Mouse (Mus musculus): ENCODE measurements around the gene Olfr1153. TPM values are rescaled to one million over a fixed set of nuclear protein-coding genes. Genes with fewer than 3 reads are reported as not detected.

The Olfr1153 gene
- polyA plus RNA-seq (2015; fragmentation: Nextera tagmentation; extraction: Ambion mirVana) = not detected in 2 replicates

- no peak for ATAC-seq (ENCODE audit: insufficient number of reproducible peaks, low FRiP score, low TSS enrichment, low read depth)
- no peaks in the 10 kb centered on the region for H3K4me1 ChIP-seq
- 63% methylated on average over 1 of the region's 1 CpGs for WGBS
- H3K4me2 ChIP-seq = no peak within 1 kb of the TSS
- H3K9ac ChIP-seq = no peak within 1 kb of the TSS
- H3K9me3 ChIP-seq = no peaks in the 10 kb centered on the region
- no peak within 1 kb of the TSS for H3K4me3 ChIP-seq
- H3K36me3 ChIP-seq = no peaks in the 10 kb centered on the region
- no peak within 1 kb of the TSS for H3K27ac ChIP-seq
- H3K27me3 ChIP-seq = no peaks in the 10 kb centered on the region
Observed at GRCm38 (mm10) chr2:87894662-87895061, at the start of gene Olfr1153. Olfr1153 (plus strand) TSS chr2:87894962.

DNA sequence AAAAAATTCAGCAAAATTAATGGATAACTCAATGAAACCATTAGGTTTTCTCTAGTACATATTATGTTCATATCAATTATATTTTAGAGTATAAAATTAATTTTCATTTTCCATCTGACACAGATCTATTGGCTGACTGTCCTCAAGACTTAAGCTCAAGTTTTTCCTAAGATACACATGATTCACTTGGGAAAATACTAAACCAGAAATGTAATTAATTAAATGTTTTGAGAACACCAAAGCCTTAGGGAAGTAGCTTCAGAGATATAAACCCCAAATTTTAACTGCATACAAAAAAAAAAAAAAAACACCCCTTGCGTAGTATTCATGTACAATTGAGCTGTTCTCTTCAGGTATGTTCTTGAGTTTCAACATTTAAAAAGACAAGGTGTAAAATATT, 39.2 kb upstream of the Olfr1153 start, which contains the start of gene Olfr1151:
Gene Olfr1151, plus strand, starts transcription at position 301 of the 400 bp plus-strand sequence.
- 90% methylated on average over 1 of the region's 1 CpGs for WGBS
- H3K4me1 ChIP-seq = no peaks in the 10 kb centered on the region
- H3K27me3 ChIP-seq = no peaks in the 10 kb centered on the region
- no peak for ATAC-seq (ENCODE audit: insufficient number of reproducible peaks, low FRiP score, low TSS enrichment, low read depth)
- no peak within 1 kb of the TSS for H3K4me2 ChIP-seq
- no peaks in the 10 kb centered on the region for H3K36me3 ChIP-seq
- no peak within 1 kb of the TSS for H3K27ac ChIP-seq
- no peaks in the 10 kb centered on the region for H3K9me3 ChIP-seq
- H3K9ac ChIP-seq = no peak within 1 kb of the TSS
- no peak within 1 kb of the TSS for H3K4me3 ChIP-seq

DNA sequence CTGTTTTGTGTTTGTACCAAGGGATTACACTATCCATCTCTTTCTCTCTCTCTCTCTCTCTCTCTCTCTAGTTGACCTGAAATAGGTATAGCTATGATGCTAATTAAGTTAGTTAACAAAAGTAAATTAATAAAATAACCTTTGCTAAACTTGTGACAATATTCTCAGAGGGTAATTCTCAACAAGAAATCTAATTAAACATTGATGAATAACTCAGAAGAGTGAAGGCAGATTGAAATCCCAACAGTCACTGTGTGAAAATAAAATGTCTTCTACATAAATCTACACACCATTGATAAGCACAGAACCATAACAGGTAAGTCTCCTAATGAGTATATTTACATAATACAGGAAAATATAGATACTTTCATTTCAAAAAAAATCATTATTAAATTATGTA, 28.6 kb upstream of the Olfr1153 start, which contains the start of gene Olfr1152:
Gene Olfr1152, plus strand, starts transcription at position 301 of the 400 bp plus-strand sequence.
- no peaks in the 10 kb centered on the region for H3K4me1 ChIP-seq
- H3K9me3 ChIP-seq = no peaks in the 10 kb centered on the region
- no peaks in the 10 kb centered on the region for H3K36me3 ChIP-seq
- ATAC-seq (ENCODE audit: insufficient number of reproducible peaks, low FRiP score, low TSS enrichment, low read depth) = no peak
- no peak within 1 kb of the TSS for H3K4me3 ChIP-seq
- no peak within 1 kb of the TSS for H3K4me2 ChIP-seq
- H3K27me3 ChIP-seq = no peaks in the 10 kb centered on the region
- no peak within 1 kb of the TSS for H3K9ac ChIP-seq
- no peak within 1 kb of the TSS for H3K27ac ChIP-seq

DNA sequence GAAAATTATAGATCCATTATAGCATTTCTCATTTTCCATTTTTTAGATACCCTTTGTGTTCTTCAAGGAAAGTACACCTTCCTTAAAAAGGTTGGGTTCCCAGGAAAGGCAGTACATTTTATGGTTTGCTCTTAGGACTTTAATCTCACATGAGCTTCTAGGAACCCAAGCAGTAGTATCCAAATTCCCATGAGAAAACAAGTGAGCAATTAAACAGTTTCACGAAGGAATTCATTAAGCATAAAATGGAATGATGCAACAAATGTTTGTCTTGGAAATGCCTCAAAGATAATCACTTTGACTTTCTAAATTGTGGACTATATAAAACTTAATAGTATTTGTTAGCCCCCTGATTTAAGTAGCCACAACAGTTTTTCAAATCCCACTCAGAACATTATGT, 10.3 kb downstream of the Olfr1153 start, which contains the start of gene Olfr1154:
Gene Olfr1154, minus strand, starts transcription at position 101 of the 400 bp plus-strand sequence.
- no peak for ATAC-seq (ENCODE audit: insufficient number of reproducible peaks, low FRiP score, low TSS enrichment, low read depth)
- Histone ChIP-seq H3K9ac (no peak within 1 kb of the TSS), H3K9me3 (no peaks in the 10 kb centered on the region), H3K4me1 (no peaks in the 10 kb centered on the region), H3K27me3 (no peaks in the 10 kb centered on the region), H3K4me3 (no peak within 1 kb of the TSS), H3K27ac (no peak within 1 kb of the TSS), H3K36me3 (no peaks in the 10 kb centered on the region), H3K4me2 (no peak within 1 kb of the TSS)
- WGBS = 83% methylated on average over 1 of the region's 1 CpGs

DNA sequence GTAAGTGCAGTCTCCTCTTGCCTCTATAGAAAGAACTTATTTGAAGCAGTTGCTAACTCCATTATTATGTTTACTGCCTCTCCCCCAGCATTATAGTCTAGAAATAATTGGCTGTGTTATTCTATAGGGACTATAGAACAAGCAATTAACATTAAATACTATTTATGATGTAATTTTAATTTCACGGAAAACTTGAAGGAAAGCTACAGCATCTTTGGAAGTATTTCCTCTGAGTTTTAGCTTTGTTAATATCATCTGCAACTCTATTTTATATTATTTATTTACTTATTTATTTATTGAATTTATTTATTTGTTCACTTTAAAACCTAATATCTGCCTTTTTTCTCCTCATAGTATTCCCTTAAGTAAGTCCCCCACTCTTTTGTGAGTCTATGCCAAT, 50.3 kb downstream of the Olfr1153 start, which contains the start of gene Olfr1155:
Gene Olfr1155, minus strand, starts transcription at position 101 of the 400 bp plus-strand sequence.
- H3K4me1 ChIP-seq = no peaks in the 10 kb centered on the region
- no peaks in the 10 kb centered on the region for H3K9me3 ChIP-seq
- WGBS = 94% methylated on average over 1 of the region's 1 CpGs
- ATAC-seq (ENCODE audit: insufficient number of reproducible peaks, low FRiP score, low TSS enrichment, low read depth) = no peak
- H3K27me3 ChIP-seq = no peaks in the 10 kb centered on the region
- H3K27ac ChIP-seq = no peak within 1 kb of the TSS
- H3K36me3 ChIP-seq = no peaks in the 10 kb centered on the region
- H3K9ac ChIP-seq = no peak within 1 kb of the TSS
- no peak within 1 kb of the TSS for H3K4me2 ChIP-seq
- no peak within 1 kb of the TSS for H3K4me3 ChIP-seq

Other genes with a start within 250 kb of the Olfr1153 start
- gene Olfr1133, start 247.6 kb upstream of the Olfr1153 start, polyA plus RNA-seq (2015; fragmentation: Nextera tagmentation; extraction: Ambion mirVana) = not detected in 2 replicates
- gene Olfr1134, start 236.5 kb upstream of the Olfr1153 start, polyA plus RNA-seq (2015; fragmentation: Nextera tagmentation; extraction: Ambion mirVana) = not detected in 2 replicates
- not detected in 2 replicates for gene Olfr1135, start 221.3 kb upstream of the Olfr1153 start, polyA plus RNA-seq (2015; fragmentation: Nextera tagmentation; extraction: Ambion mirVana)
- gene Olfr1136, start 201.0 kb upstream of the Olfr1153 start, polyA plus RNA-seq (2015; fragmentation: Nextera tagmentation; extraction: Ambion mirVana) = not detected in 2 replicates
- not detected in 2 replicates for gene Olfr1137, start 181.8 kb upstream of the Olfr1153 start, polyA plus RNA-seq (2015; fragmentation: Nextera tagmentation; extraction: Ambion mirVana)
- not detected in 2 replicates for gene Olfr1138, start 155.0 kb upstream of the Olfr1153 start, polyA plus RNA-seq (2015; fragmentation: Nextera tagmentation; extraction: Ambion mirVana)
- gene Olfr1140, start 151.2 kb upstream of the Olfr1153 start, polyA plus RNA-seq (2015; fragmentation: Nextera tagmentation; extraction: Ambion mirVana) = not detected in 2 replicates
- not detected in 2 replicates for gene Olfr1141, start 141.0 kb upstream of the Olfr1153 start, polyA plus RNA-seq (2015; fragmentation: Nextera tagmentation; extraction: Ambion mirVana)
- not detected in 2 replicates for gene Olfr152, start 115.5 kb upstream of the Olfr1153 start, polyA plus RNA-seq (2015; fragmentation: Nextera tagmentation; extraction: Ambion mirVana)
- gene Olfr1143, start 94.4 kb upstream of the Olfr1153 start, polyA plus RNA-seq (2015; fragmentation: Nextera tagmentation; extraction: Ambion mirVana) = not detected in 2 replicates
- not detected in 2 replicates for gene Olfr1145, start 85.1 kb upstream of the Olfr1153 start, polyA plus RNA-seq (2015; fragmentation: Nextera tagmentation; extraction: Ambion mirVana)
- gene Olfr1148, start 64.4 kb upstream of the Olfr1153 start, polyA plus RNA-seq (2015; fragmentation: Nextera tagmentation; extraction: Ambion mirVana) = not detected in 2 replicates
- gene Olfr1150-ps1, start 51.0 kb upstream of the Olfr1153 start, polyA plus RNA-seq (2015; fragmentation: Nextera tagmentation; extraction: Ambion mirVana) = not detected in 2 replicates
- not detected in 2 replicates for gene Olfr1151, start 39.1 kb upstream of the Olfr1153 start, polyA plus RNA-seq (2015; fragmentation: Nextera tagmentation; extraction: Ambion mirVana)
- gene Olfr1152, start 28.5 kb upstream of the Olfr1153 start, polyA plus RNA-seq (2015; fragmentation: Nextera tagmentation; extraction: Ambion mirVana) = not detected in 2 replicates
- not detected in 2 replicates for gene Olfr1154, start 10.2 kb downstream of the Olfr1153 start, polyA plus RNA-seq (2015; fragmentation: Nextera tagmentation; extraction: Ambion mirVana)
- not detected in 2 replicates for gene Olfr1155, start 50.2 kb downstream of the Olfr1153 start, polyA plus RNA-seq (2015; fragmentation: Nextera tagmentation; extraction: Ambion mirVana)
- gene Olfr1156, start 58.1 kb downstream of the Olfr1153 start, polyA plus RNA-seq (2015; fragmentation: Nextera tagmentation; extraction: Ambion mirVana) = not detected in 2 replicates
- gene Olfr1157, start 73.3 kb downstream of the Olfr1153 start, polyA plus RNA-seq (2015; fragmentation: Nextera tagmentation; extraction: Ambion mirVana) = not detected in 2 replicates
- gene Olfr74, start 79.7 kb downstream of the Olfr1153 start, polyA plus RNA-seq (2015; fragmentation: Nextera tagmentation; extraction: Ambion mirVana) = not detected in 2 replicates
- gene Olfr1158, start 95.2 kb downstream of the Olfr1153 start, polyA plus RNA-seq (2015; fragmentation: Nextera tagmentation; extraction: Ambion mirVana) = not detected in 2 replicates
- not detected in 2 replicates for gene Olfr1160, start 113.3 kb downstream of the Olfr1153 start, polyA plus RNA-seq (2015; fragmentation: Nextera tagmentation; extraction: Ambion mirVana)
- not detected in 2 replicates for gene Olfr1161, start 127.8 kb downstream of the Olfr1153 start, polyA plus RNA-seq (2015; fragmentation: Nextera tagmentation; extraction: Ambion mirVana)
- 0.05 TPM in 1 of 2 replicates, not detected in the other for gene Olfr73, start 142.7 kb downstream of the Olfr1153 start, polyA plus RNA-seq (2015; fragmentation: Nextera tagmentation; extraction: Ambion mirVana)
- gene Olfr1162, start 156.2 kb downstream of the Olfr1153 start, polyA plus RNA-seq (2015; fragmentation: Nextera tagmentation; extraction: Ambion mirVana) = not detected in 2 replicates
- gene Olfr1163, start 176.9 kb downstream of the Olfr1153 start, polyA plus RNA-seq (2015; fragmentation: Nextera tagmentation; extraction: Ambion mirVana) = not detected in 2 replicates
- gene Olfr1164, start 199.0 kb downstream of the Olfr1153 start, polyA plus RNA-seq (2015; fragmentation: Nextera tagmentation; extraction: Ambion mirVana) = not detected in 2 replicates
- not detected in 2 replicates for gene Olfr1166, start 233.3 kb downstream of the Olfr1153 start, polyA plus RNA-seq (2015; fragmentation: Nextera tagmentation; extraction: Ambion mirVana)

Data from limb, embryonic 15.5 days (tissue).